Mouse (Mus musculus) thymus, postnatal 14 days (tissue): Measurements from ENCODE around the gene Tcl1.
"Not testable (repeated sequence)": the region's sequence is repeated elsewhere in the genome, so short reads cannot be mapped to it uniquely, and the experiment has no call there.

Experiments used
- DNase-seq: peaks from one replicate; pipeline ENCODE4 v3.0.0; 2021

The Tcl1 gene

GRCm38 (mm10) chr12:105222601-105223319 is at the start of gene Tcl1:
TSS of gene Tcl1 (minus strand) at chr12:105222793.
- no peak for DNase-seq

DNA sequence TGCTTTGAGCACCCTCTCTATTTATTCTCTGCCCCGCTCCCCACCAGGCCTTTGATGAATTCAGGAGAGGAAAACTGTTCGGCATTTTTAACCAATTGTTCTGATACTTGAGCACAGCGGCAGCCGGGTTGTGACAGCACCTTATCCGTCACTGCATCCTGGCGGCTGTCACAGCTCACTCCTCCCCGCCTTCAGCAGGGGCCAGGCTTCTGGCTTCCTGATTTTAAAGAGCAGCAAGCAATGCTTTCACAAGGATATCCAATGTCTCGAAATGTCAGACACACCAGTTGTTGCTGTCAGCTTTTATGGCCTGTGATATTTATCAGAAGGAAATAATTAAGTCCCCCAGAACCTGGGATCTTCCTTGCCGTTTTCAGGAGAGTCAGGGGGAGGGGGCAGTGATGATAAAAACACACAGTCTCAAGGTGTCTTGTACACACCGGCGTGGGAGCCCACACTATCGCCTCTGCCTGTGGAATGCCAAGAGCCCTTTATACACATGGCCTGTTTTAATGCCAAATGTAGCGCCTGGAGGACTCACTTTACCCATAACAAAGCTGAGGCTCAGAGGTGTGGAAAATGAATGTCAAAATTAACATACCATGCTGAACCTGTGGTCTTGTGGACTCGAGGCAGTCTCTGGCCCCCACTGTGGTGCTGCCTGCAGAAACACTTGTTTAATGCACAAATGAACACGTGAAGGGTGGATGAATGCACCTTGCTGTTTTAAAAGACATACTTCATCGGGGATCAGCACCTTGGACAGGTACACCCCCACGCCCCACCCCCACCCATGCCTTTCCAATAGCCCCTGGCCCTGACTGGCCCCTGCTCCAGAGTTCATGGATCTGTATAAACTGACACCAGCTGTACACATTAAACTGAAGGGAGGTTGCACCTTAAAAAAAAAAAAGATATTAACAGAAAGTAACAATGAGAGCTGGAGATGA is 48.7 kb upstream of the Tcl1 start:
- DNase-seq = no peak

DNA sequence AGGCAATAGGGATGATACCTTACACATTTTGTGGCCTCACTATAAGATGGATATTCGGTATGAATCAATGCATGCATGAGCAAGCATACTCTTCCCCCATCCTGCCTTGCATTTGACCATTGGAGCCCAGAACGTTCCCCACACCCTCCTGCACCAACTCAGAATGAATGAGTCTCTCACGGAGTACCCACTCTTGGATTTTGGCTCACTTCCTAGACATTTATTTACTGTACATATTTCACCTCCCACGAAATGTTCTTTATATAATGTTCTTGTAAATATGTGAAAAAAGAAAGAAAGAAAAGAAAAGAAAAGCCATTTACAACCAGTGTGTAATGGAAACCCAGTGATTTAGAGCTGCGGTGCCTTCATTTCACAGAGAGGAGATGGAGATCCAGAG is 44.5 kb upstream of the Tcl1 start:
- DNase-seq = no peak

DNA sequence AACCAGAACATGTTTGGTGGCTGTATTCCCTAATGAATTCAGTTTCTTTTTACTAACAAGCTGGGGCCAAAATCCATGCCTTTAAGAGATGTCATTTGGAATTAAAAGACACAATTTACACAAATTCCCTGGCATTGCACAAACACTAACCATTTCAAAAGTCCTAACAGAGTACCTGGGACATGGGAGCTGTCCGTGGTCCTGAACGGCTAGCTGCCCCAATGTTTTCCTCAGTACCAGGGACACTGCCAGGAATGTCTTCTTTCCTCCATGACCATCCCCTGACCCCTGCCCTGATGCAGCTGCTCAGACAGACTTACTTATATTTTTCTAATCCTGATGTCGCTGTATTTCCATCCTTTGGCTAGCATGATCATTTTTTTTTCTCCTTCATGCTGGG is 43.5 kb upstream of the Tcl1 start:
- DNase-seq = no peak

DNA sequence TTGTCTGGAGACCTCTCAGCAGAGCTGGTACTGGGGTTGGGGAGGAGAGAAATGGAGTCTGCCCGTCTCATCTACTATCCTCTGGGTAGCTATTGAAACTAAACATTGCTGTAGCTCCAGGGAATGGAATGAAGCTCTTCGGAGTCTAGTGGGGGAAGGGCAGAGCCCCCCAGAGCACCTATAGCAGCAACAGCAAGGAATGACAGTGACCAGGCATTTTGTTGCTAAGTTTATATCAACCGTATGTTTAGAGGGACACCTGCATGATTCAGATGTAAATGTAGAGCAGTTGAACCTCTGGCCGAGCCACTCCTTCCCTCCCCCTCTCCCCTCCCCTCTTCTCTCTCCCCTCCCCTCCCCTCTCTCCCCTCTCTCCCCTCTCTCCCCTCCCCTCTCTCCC is 36.6 kb upstream of the Tcl1 start:
- DNase-seq = no peak

DNA sequence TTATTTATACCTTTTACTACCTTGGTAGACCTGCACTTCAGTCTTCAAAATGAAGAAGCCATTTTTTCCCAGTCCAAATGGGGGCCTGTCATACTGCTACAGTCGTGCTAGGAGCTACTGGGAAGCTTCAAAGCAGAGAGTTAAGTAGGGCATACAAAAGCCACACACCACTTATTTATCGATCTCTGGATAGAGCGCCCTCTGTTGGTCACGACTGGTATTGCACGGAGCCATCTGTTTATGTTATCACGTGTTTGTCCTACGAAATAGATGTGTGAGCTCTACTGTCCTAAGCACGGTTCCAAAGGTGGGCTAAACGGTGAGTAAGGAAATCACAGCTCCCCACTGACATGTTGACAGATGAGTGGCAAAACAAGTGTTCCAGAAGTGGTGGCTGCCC is 36.2 kb upstream of the Tcl1 start:
- no peak for DNase-seq

GRCm38 (mm10) chr12:105253796-105254195 is 31.2 kb upstream of the Tcl1 start:
- DNase-seq = no peak

DNA sequence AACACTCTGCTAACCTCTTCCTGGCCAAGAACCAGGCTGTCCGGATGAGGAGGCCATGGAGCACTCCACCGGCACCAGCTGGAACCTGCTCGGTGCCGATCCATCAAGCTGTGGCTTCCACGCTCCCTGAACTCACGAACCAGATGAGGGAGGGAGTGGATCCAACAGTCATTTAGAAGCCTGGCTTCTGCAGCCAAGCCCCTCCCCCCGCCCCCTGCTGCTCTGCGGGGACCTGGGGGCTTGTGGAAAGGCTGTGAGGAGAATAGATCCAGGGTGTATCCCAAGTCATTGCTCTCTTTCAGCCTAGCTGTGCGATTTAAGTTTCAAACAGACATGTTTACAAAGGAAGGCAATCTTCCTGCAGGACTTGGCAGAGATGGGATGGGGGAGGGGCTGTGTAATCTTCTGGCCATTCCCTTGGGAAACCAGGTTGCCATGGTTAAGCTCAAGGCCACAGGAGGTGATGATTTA is 26.2 kb upstream of the Tcl1 start:
- no peak for DNase-seq

DNA sequence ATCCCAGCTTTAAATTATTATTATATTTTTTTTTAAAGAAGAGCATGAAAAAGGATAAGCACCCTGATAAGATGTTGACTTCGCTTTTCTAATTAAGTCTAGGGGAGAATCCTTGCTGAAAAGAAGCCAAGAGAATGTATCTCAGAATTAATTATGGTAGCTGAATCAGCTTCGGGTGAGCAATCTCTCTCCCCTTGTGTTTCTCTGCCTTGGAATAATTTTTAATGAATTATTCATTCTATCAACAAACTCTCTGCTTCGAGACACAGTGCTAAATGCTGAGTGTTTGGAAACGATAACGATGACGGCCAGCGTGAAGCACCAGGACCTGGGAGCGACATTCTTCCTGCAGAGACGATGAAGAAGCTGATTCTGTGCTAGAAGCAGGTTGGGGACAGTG is 16.5 kb upstream of the Tcl1 start:
- DNase-seq = no peak

GRCm38 (mm10) chr12:105235091-105235490 is 12.5 kb upstream of the Tcl1 start:
- DNase-seq = no peak

DNA sequence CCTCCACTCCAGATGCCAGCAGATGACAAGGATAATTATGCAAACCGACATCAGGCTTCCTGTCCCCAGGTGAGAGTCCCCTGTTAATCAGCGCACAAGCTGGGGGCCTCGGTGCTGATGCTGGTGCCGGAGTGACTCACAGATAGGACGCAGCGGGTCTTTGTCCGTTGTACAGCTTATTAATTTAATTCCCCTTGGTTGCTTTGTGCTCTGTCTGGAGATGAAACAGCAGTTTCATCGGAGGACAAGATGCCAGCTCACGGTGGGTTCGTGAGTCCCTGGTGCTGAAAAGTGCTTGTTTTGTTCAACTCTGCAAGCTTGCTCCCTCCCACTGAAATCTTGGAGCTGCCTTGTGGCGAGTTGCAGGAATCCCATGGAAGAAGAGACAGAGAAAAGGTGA is 11.8 kb upstream of the Tcl1 start:
- DNase-seq = no peak

GRCm38 (mm10) chr12:105224621-105225320 is 2.2 kb upstream of the Tcl1 start:
- DNase-seq = no peak

GRCm38 (mm10) chr12:105217101-105217760 is 5.4 kb downstream of the Tcl1 start:
- no peak for DNase-seq

DNA sequence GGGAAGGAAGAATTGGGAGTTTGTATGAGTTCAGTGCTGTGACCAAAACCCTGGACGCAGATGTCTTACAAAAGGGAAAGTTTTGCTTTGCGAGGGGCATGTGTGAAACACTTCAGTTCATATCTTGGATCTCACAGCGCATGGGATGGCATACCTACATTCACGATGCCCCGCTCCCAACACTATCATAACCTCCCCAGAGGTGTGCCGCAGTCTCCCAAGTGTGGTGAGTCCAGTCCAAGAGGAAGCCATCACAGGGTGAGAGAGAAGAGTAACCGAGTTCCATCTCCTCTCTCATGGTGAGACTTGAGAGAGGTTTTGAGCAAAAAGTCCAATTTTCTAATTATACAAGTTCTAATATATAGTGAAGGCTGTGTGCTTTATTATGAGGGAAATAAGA is 13.4 kb downstream of the Tcl1 start:
- DNase-seq = no peak

DNA sequence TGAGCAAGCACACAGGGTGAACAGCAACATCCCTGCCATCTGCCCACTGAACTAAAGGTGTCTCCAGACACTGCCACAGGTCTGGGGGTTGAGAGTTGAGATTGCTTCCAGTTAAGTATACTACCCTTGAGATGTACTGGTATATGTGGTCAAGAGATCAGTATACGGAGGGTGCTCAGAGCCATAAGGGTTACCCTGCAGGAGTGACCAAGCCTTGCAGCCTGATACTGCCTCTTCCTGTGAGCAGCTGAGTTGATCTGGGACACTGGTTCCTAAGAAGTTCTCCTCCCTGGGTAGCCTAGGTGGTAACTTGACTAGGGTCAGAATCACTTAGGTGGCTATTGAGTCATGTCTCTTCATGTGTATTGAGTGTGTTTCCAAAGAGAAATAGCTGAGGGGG is 14.2 kb downstream of the Tcl1 start:
- no peak for DNase-seq

DNA sequence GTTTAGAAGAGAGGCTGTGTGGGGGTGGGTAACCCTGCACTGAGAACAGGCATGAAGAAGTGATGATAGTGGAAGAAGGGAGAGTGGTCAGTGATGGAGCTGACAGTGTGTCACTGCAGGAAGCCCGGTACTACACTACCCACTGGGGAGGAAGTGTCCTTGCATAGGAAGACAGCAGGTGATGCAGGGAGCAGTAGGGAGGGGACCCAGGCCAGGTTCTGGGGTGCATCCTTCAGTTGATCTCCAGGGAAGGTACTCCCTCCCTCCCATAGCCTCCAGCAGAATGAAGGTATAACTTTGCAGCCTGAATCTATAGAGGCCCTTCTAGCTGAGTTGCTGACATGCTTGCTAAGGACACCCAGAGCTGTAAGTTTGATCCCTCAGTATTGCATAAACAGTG is 15.5 kb downstream of the Tcl1 start:
- no peak for DNase-seq

DNA sequence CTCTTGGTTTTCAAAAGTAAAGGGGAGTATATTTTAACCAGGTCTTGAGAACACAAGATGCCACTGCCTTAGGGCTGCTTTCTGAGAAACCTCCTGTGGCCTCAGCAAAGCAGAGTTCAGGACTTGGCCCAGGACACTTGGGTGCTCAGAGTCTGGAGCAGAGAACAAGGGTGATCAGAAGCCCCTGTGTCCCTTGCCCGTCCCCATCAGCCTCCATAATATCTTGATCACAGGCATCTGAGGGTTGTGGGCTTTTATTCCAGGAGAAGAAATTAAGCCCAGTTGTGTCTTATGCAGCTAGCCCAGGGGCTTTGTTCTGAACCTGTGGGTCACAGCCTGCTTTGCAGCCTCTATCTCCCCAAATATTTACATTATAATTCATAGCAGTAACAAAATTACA is 20.9 kb downstream of the Tcl1 start, which contains the start of gene Tcl1b4:
Gene Tcl1b4, plus strand, starts transcription at position 301 of the 400 bp plus-strand sequence.
- not testable (repeated sequence) for DNase-seq

DNA sequence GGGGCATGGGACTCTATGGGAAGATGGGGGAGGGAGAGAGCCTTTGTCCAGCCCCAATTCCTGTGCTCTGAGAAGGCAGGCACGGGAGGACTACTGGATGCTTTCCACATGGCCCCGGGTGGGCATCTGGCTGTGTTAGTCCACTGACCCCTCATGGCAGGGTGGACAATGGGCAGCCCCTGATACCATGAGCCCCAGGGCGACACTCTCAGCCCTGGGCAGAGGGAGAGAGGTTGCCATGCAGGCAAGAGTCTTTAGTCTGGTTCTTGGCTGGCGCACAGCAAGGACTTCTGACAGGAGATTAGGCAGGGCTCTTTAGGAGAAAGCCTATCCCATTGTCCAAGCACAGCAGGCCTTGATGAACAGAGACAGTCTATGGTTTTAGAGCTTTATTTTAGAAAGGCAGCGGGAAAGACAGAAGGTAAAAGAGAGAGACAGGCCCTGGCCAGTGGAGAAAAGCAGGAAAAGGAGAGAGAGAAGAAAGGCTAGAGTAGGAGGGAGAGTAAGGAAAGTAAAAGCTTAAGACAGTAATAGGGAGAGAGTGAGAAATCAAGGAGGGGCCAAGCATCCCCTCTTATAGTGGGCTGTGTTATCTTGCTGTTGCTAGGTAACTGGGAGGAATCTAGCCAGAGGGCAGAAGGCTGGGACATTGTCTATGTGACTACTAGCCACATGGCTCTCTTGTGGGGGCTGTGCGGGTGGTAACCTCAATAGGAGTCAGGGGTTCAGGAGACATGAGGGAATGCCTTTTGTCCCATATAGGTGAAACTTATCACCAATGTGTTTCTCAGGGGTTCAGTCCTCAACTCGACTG is 22.7 kb downstream of the Tcl1 start:
- DNase-seq = not testable (repeated sequence)

GRCm38 (mm10) chr12:105190743-105191142 is 31.9 kb downstream of the Tcl1 start, which contains the start of gene Tcl1b3:
TSS of gene Tcl1b3 (plus strand) at chr12:105191043.
- not testable (repeated sequence) for DNase-seq

DNA sequence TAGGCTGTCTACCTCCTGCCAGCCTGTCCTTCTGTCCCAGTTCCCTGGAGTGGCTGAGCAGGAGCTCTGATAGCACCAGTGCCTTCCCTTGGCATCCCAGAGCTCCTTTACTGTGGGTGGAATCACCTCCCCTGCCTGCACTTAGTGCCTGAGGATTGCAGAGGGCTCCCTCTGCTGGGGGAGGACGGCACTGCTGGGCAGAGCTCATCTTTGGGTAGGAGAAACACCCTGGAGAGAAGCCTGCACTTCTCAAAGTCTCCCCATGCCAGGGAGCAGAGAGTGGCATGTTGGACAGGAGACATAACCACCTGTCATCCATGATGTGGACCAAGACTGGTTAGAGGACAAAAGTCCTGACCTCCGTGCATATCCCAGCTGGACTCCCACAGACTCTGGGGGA is 33.6 kb downstream of the Tcl1 start:
- DNase-seq = peak; percentile 18

GRCm38 (mm10) chr12:105181040-105181644 is 41.5 kb downstream of the Tcl1 start:
- DNase-seq = not testable (repeated sequence)
